Mouse (Mus musculus) kidney, embryonic 16.5 days (tissue): ENCODE results near the gene Cep128. TPM values are rescaled to one million over a fixed set of nuclear protein-coding genes. Genes with fewer than 3 reads are reported as not detected.

ENCODE experiments used
- ATAC-seq: fragments of 200-750 bp; cut with Nextera tagmentation; 2 replicates; pipeline ENCODE4 v1.8.0; 2017; ENCODE audit warnings: moderate TSS enrichment; ENCODE audit not compliant: low FRiP score, low TSS enrichment
- H3K27ac ChIP-seq: fragments of 300-500 bp; sonication (generic); 2 replicates; pipeline ENCODE4 v1.5.1; 2014; ENCODE audit warnings: low read length
- H3K27me3 ChIP-seq: fragments of 300-500 bp; sonication (generic); 2 replicates; pipeline ENCODE4 v1.6.1; 2014; ENCODE audit warnings: low read length, control low read depth, mixed read lengths; ENCODE audit not compliant: insufficient read depth
- H3K36me3 ChIP-seq: fragments of 300-500 bp; sonication (generic); 2 replicates; pipeline ENCODE4 v1.6.1; 2014; ENCODE audit warnings: low read length, control low read depth, mixed read lengths; ENCODE audit not compliant: insufficient read depth
- H3K4me1 ChIP-seq: fragments of 300-500 bp; sonication (generic); 2 replicates; pipeline ENCODE4 v1.6.1; 2014; ENCODE audit warnings: low read length, control low read depth, mixed read lengths; ENCODE audit not compliant: insufficient read depth
- H3K4me2 ChIP-seq: fragments of 300-500 bp; sonication (generic); replicated peaks from 2 replicates; pipeline ENCODE4 v1.6.1; 2014; ENCODE audit warnings: low read depth, low read length
- H3K4me3 ChIP-seq: fragments of 300-500 bp; sonication (generic); 2 replicates; pipeline ENCODE4 v1.5.1; 2014; ENCODE audit warnings: mild to moderate bottlenecking, low read length
- H3K9ac ChIP-seq: fragments of 300-500 bp; sonication (generic); replicated peaks from 2 replicates; pipeline ENCODE4 v1.6.1; 2014; ENCODE audit warnings: low read length
- H3K9me3 ChIP-seq: fragments of 300-500 bp; sonication (generic); 2 replicates; pipeline ENCODE4 v1.6.1; 2016; ENCODE audit warnings: low read length, control low read depth
- WGBS: fragments of 180-500 bp; shearing (Covaris S2); extraction: QIAGEN DNeasy Blood & Tissue Kit; methylation state at CpG from one replicate; pipeline ENCODE4 v1.1.7; 2014; 5-methylcytosine and 5-hydroxymethylcytosine counted together
- polyA plus RNA-seq: library from polyadenylated mRNA; unstranded; fragments of >200 nt; fragmentation: Nextera tagmentation; extraction: Ambion mirVana; gene quantifications from 2 replicates; pipeline ENCODE4 v1.2.1, GENCODE M21; 2015

Gene Cep128
- polyA plus RNA-seq, 1 experiment from 2014 or later, result 7.2 TPM

DNA sequence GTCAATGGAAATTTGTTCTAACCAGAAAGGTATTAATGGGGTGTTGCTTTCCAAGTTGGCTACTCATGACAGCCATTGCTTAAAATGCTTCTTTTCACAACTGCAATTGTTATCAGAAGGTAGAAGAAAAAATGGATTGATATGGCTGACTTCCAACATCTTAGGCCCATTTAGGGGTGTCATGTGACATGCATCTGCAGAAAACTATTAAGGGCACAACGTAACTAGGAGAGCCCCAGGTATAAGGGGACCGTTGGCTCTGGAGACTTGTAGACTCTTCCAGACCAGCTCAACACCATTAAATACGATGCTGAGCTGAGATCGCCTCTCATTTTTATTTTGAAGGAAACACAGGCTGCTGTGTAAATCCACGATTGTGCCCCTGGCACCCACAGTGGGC is 308.6 kb downstream of the Cep128 start:
- Histone ChIP-seq H3K9ac (no peak overlapping the region), H3K27ac (no peak overlapping the region), H3K9me3 (peaks cover 3% of the 10 kb centered on the region; the same call in 1 of the 2 replicates), H3K27me3 (no peaks in the 10 kb centered on the region), H3K4me3 (no peak overlapping the region), H3K36me3 (no peaks in the 10 kb centered on the region), H3K4me1 (no peaks in the 10 kb centered on the region), H3K4me2 (no peak overlapping the region)
- ATAC-seq, result no peak
- 91% methylated on average over 5 of the region's 5 CpGs for WGBS

DNA sequence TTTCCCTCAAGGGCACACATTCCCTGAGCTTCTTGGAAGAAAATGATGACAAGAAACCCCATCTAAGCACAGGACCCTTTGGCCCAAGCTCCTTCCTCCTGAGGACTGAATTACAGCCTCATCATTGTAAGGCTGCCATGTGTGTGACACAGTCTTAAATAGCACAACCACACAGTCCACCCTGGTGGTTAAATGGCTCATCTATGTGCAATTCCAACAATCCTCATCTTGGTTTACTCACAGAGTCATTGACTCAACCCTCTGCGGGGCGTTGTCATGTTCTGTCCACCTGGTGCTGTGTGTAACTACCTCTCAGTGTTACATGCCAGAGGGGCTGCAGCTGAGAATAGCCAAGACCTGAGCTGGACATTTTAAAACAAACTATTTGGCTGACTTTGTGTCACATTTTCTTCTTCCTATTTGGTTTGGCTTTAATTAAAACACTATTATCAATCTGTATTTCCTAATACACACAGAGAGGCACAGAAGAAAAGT is 313.6 kb downstream of the Cep128 start:
- Histone ChIP-seq H3K9me3 (no peaks in the 10 kb centered on the region), H3K27me3 (no peaks in the 10 kb centered on the region), H3K4me1 (no peaks in the 10 kb centered on the region), H3K4me2 (no peak overlapping the region), H3K27ac (no peak overlapping the region), H3K4me3 (no peak overlapping the region), H3K9ac (no peak overlapping the region), H3K36me3 (no peaks in the 10 kb centered on the region)
- WGBS, result 100% methylated on average over 2 of the region's 2 CpGs
- ATAC-seq, result no peak

- no peak for ATAC-seq
- H3K4me1 ChIP-seq, result no peaks in the 10 kb centered on the region
- no peaks in the 10 kb centered on the region for H3K9me3 ChIP-seq
- H3K9ac ChIP-seq, result no peak overlapping the region
- H3K4me3 ChIP-seq, result no peak overlapping the region
- H3K4me2 ChIP-seq, result no peak overlapping the region
- H3K27me3 ChIP-seq, result no peaks in the 10 kb centered on the region
- no peaks in the 10 kb centered on the region for H3K36me3 ChIP-seq
- WGBS, result 90% methylated on average over 2 of the region's 2 CpGs
- no peak overlapping the region for H3K27ac ChIP-seq
Measured at GRCm38 (mm10) chr12:91067083-91067441, 317.1 kb downstream of the Cep128 start.

- Histone ChIP-seq H3K4me2 (no peak overlapping the region), H3K9ac (no peak overlapping the region), H3K27me3 (no peaks in the 10 kb centered on the region), H3K4me1 (no peaks in the 10 kb centered on the region), H3K9me3 (no peaks in the 10 kb centered on the region), H3K27ac (no peak overlapping the region), H3K4me3 (no peak overlapping the region), H3K36me3 (no peaks in the 10 kb centered on the region)
- no peak for ATAC-seq
- 80% methylated on average over 5 of the region's 5 CpGs for WGBS
Measured at GRCm38 (mm10) chr12:91066286-91067082, 317.7 kb downstream of the Cep128 start.

DNA sequence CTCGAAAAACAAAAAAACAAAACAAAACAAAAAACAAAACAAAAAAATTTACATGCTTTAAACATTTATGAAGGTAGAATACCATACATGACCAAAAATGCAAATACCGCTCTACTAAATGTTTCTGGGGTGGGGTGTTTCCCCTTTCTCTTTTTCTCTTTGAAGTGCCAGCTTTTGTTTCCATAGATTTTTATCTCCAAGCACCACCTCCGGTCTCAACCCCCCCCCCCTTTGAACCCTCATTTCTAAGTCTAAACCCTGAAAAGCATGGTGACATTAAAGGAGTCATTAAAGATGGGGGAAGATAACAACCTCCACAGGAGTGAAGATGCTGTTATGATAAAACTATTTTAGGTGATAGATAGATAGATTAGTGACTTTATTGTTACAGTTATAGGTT is 318.8 kb downstream of the Cep128 start:
- ATAC-seq, result no peak

GRCm38 (mm10) chr12:91064368-91064999 is 319.7 kb downstream of the Cep128 start:
- Histone ChIP-seq H3K27me3 (no peaks in the 10 kb centered on the region), H3K4me3 (no peak overlapping the region), H3K4me2 (no peak overlapping the region), H3K4me1 (no peaks in the 10 kb centered on the region), H3K9me3 (no peaks in the 10 kb centered on the region), H3K9ac (no peak overlapping the region), H3K36me3 (no peaks in the 10 kb centered on the region), H3K27ac (no peak overlapping the region)
- ATAC-seq, result no peak

More for the DNA sequence above, 318.8 kb downstream of the Cep128 start:
- Histone ChIP-seq H3K36me3 (no peaks in the 10 kb centered on the region), H3K9ac (no peak overlapping the region), H3K4me1 (no peaks in the 10 kb centered on the region), H3K4me2 (no peak overlapping the region), H3K27me3 (no peaks in the 10 kb centered on the region), H3K4me3 (no peak overlapping the region), H3K9me3 (no peaks in the 10 kb centered on the region), H3K27ac (no peak overlapping the region)
- 73% methylated on average over 3 of the region's 3 CpGs for WGBS

GRCm38 (mm10) chr12:91063337-91064015 is 320.7 kb downstream of the Cep128 start:
- H3K9ac ChIP-seq, result no peak overlapping the region
- no peaks in the 10 kb centered on the region for H3K27me3 ChIP-seq
- H3K4me3 ChIP-seq, result no peak overlapping the region
- no peaks in the 10 kb centered on the region for H3K36me3 ChIP-seq
- H3K4me1 ChIP-seq, result no peaks in the 10 kb centered on the region
- H3K9me3 ChIP-seq, result no peaks in the 10 kb centered on the region
- WGBS, result 78% methylated on average over 4 of the region's 4 CpGs
- ATAC-seq, result no peak
- no peak overlapping the region for H3K27ac ChIP-seq
- no peak overlapping the region for H3K4me2 ChIP-seq

GRCm38 (mm10) chr12:91062681-91063080 is 321.5 kb downstream of the Cep128 start:
- no peak overlapping the region for H3K4me3 ChIP-seq
- H3K36me3 ChIP-seq, result no peaks in the 10 kb centered on the region
- 86% methylated on average over 4 of the region's 4 CpGs for WGBS
- no peaks in the 10 kb centered on the region for H3K4me1 ChIP-seq
- ATAC-seq, result no peak
- no peak overlapping the region for H3K4me2 ChIP-seq
- no peaks in the 10 kb centered on the region for H3K27me3 ChIP-seq
- no peaks in the 10 kb centered on the region for H3K9me3 ChIP-seq
- H3K27ac ChIP-seq, result no peak overlapping the region
- H3K9ac ChIP-seq, result no peak overlapping the region

DNA sequence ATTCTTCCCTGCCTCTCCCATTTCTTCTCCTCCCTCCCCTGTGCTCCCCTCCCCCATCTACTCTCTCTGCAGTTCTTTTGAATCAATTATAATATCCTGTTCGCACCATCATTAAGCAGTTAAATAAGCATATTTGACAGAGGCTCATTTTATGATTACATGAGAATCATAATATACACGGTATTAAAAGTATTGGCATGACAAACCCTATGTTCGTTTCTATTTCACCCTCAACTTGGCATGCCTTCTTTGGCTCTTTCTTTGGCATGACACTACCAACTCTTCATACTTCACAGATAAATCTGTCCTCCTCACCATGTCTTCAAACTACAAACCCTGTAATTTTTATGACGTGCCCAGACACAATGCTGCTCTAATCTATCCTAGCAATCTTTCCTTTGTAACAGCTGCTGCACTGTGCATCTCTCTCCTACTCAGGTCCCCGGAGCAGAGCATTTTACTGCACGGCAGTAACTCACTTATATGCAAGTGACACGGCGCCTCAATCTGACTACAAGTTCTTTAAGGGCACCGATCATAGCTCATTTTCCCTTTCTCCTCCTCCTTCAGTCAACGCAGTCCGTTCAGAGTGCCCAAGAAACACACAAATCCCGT is 324.4 kb downstream of the Cep128 start:
- Histone ChIP-seq H3K27ac (no peak overlapping the region), H3K9ac (no peak overlapping the region), H3K4me3 (no peak overlapping the region), H3K36me3 (no peaks in the 10 kb centered on the region), H3K4me1 (no peaks in the 10 kb centered on the region), H3K27me3 (no peaks in the 10 kb centered on the region), H3K9me3 (no peaks in the 10 kb centered on the region), H3K4me2 (no peak overlapping the region)
- 50% methylated on average over 12 of the region's 12 CpGs for WGBS
- no peak for ATAC-seq
